Mouse (Mus musculus) stomach, postnatal 0 days (tissue): ENCODE measurements at regions not wholly inside any gene's neighbourhood (a gene's known extent, or its start where the extent isn't known, plus 50 kb on each side); places are given as distances from the start of the nearest gene placed in this dataset.

Experiments used
- ATAC-seq: fragments of 200-750 bp; cut with Nextera tagmentation; 2 replicates; pipeline ENCODE4 v1.8.0; 2017; ENCODE audit not compliant: low FRiP score, low TSS enrichment
- DNase-seq: peaks from one replicate; pipeline ENCODE4 v3.0.0-alpha.2; 2016; ENCODE audit warnings: low spot score
- H3K27ac ChIP-seq: fragments of 300-500 bp; sonication (generic); replicated peaks from 2 replicates; pipeline ENCODE4 v1.5.1; 2014; ENCODE audit warnings: mild to moderate bottlenecking, control low read depth
- H3K27me3 ChIP-seq: fragments of 300-500 bp; sonication (generic); 2 replicates; pipeline ENCODE4 v1.6.1; 2014; ENCODE audit warnings: low read length; ENCODE audit not compliant: control insufficient read depth, insufficient read depth
- H3K36me3 ChIP-seq: fragments of 300-500 bp; sonication (generic); 2 replicates; pipeline ENCODE4 v1.6.1; 2014; ENCODE audit warnings: low read length, mixed read lengths; ENCODE audit not compliant: control insufficient read depth, insufficient read depth
- H3K4me1 ChIP-seq: fragments of 300-500 bp; sonication (generic); replicated peaks from 2 replicates; pipeline ENCODE4 v1.6.1; 2014; ENCODE audit warnings: antibody characterized with exemption; ENCODE audit not compliant: control insufficient read depth, insufficient read depth
- H3K4me2 ChIP-seq: fragments of 300-500 bp; sonication (generic); replicated peaks from 2 replicates; pipeline ENCODE4 v1.6.1; 2014; ENCODE audit warnings: low read depth, mild to moderate bottlenecking, control low read depth, moderate library complexity
- H3K4me3 ChIP-seq: fragments of 300-500 bp; sonication (generic); 2 replicates; pipeline ENCODE4 v1.5.1; 2014; ENCODE audit warnings: low read depth, low read length, control low read depth
- H3K9ac ChIP-seq: fragments of 300-500 bp; sonication (generic); 2 replicates; pipeline ENCODE4 v1.6.1; 2014; ENCODE audit warnings: mild to moderate bottlenecking, low read length, control low read depth, mixed read lengths
- H3K9me3 ChIP-seq: fragments of 300-500 bp; sonication (generic); 2 replicates; pipeline ENCODE4 v1.6.1; 2016; ENCODE audit warnings: low read length; ENCODE audit not compliant: control insufficient read depth
- CTCF ChIP-seq: IDR thresholded peaks from 2 replicates; pipeline ENCODE4 v1.5.1; 2016; ENCODE audit warnings: antibody characterized with exemption, low read depth, mild to moderate bottlenecking, moderate library complexity
- EP300 ChIP-seq: optimal IDR thresholded peaks from 2 replicates; pipeline ENCODE3; 2016; ENCODE audit warnings: antibody characterized with exemption
- WGBS: fragments of 180-500 bp; shearing (Covaris S2); extraction: QIAGEN DNeasy Blood & Tissue Kit; methylation state at CpG from one replicate; pipeline ENCODE4 v1.1.7; 2014; 5-methylcytosine and 5-hydroxymethylcytosine counted together

DNA sequence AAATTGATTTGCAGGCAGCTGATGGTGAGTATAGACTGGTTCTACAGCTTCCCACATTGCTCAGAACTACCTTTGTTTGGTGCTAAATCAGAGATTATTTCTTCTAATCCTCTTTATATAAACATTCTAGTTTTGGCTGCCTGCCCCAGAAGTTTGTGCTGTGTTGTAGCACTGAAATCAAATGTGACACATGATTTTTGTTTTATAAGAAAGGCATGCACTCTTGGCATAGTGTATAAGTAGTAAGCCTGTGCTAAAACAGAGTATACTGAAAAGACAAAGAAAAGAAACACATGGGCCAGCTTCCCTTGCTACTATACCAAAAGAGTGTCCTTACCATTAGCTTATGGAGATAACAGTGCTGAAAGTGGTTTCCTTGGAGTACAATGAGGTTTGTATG lies 1542.9 kb upstream of the Slc10a2 start:
- Histone ChIP-seq H3K36me3 (no peaks in the 10 kb centered on the region), H3K9me3 (no peaks in the 10 kb centered on the region), H3K4me1 (no peaks in the 10 kb centered on the region), H3K27me3 (no peaks in the 10 kb centered on the region), H3K4me2 (no peak overlapping the region), H3K27ac (no peak overlapping the region), H3K4me3 (no peak overlapping the region), H3K9ac (no peak overlapping the region)
- no peak for TF ChIP-seq CTCF
- TF ChIP-seq EP300 = no peak
- no peak for DNase-seq
- no peak for ATAC-seq

DNA sequence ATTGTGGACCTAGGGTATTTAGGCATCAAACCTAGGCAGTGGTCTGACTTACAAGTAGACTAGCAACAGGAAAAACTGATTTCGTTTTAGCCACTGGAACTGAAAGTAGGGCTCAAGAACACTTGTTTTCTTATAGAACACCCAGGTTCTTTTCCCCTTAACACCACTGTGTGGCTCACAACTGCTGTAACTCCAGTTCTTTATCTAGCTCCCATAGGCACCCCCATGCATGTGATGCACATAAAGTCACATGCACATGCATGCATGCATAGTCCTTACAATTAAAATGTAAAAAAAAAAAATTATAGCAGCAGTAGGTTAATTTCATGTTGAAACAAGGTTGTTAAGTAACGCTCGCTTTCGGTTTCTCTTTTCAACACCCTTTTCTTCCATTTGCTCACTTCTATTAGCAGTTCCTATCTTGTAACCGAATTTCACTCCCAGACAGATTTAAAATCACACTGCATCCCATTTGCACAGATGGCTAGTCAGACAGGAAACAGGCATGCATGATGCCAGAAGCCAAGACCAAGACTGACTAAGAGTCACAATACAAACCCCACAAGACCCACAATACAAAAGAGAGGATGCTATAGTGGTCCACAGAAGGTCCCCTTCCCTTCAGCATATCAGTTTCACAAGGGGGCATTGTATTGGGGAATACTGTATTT lies 1540.3 kb upstream of the Slc10a2 start:
- no peak overlapping the region for H3K4me3 ChIP-seq
- no peaks in the 10 kb centered on the region for H3K27me3 ChIP-seq
- H3K36me3 ChIP-seq = no peaks in the 10 kb centered on the region
- H3K9ac ChIP-seq = no peak overlapping the region
- H3K27ac ChIP-seq = no peak overlapping the region
- TF ChIP-seq EP300 (no peak), CTCF (no peak)
- H3K4me2 ChIP-seq = no peak overlapping the region
- DNase-seq = no peak
- 75% methylated on average over 5 of the region's 5 CpGs for WGBS
- ATAC-seq = no peak
- H3K9me3 ChIP-seq = no peaks in the 10 kb centered on the region
- no peaks in the 10 kb centered on the region for H3K4me1 ChIP-seq

DNA sequence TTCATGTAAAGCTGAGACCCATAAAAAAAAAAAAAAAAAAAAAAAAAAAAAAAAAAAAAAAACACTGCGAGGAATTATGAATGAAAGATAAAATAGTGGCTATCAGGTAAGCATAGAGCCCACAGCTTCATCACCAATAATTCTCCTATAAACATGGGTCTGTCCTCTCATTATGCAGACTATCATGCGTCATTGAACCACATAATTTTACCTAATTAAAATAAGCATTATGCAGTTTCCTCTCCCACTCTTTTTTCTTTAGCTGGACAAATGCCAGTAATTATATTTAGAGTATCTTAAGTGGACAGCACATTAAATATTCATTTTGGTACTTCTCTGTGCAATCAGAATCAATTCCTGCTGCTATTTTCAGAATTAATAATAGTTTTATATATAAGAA lies 1539.2 kb upstream of the Slc10a2 start:
- 91% methylated on average over 2 of the region's 2 CpGs for WGBS
- no peaks in the 10 kb centered on the region for H3K27me3 ChIP-seq
- H3K9me3 ChIP-seq = no peaks in the 10 kb centered on the region
- no peak for TF ChIP-seq EP300
- no peak for TF ChIP-seq CTCF
- H3K36me3 ChIP-seq = no peaks in the 10 kb centered on the region
- no peaks in the 10 kb centered on the region for H3K4me1 ChIP-seq
- H3K4me3 ChIP-seq = no peak overlapping the region
- no peak overlapping the region for H3K27ac ChIP-seq
- ATAC-seq (no peak), DNase-seq (no peak)
- no peak overlapping the region for H3K4me2 ChIP-seq
- H3K9ac ChIP-seq = no peak overlapping the region

DNA sequence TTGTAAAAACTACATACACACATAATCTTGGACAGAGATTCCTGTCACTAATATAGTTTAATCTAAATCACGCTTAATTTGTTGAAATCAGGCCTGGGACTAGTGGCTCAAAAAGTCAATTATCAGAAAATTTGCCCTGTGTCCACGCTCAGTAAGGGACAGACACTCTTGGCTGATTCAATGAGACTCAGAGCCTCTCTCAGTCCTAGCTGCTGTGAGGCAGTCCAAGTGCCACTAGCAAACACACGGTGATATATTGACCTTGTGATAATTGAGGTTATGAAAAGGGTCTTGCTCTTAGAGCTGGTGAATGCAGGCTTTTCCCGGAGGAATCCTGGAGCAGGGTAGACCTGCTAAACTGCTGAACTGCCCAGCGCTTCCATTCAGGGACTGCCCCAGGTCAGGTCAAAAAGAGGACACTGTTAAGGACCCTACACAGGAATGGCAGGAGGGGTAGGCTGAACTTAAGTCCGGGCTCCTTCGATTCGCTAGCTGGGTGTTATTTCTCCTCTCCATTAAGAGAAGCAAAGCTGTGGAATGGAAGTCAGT lies 1521.9 kb upstream of the Slc10a2 start:
- Histone ChIP-seq H3K4me1 (no peaks in the 10 kb centered on the region), H3K4me3 (no peak overlapping the region), H3K4me2 (no peak overlapping the region), H3K9me3 (no peaks in the 10 kb centered on the region), H3K9ac (no peak overlapping the region), H3K27ac (no peak overlapping the region), H3K36me3 (no peaks in the 10 kb centered on the region), H3K27me3 (no peaks in the 10 kb centered on the region)
- 53% methylated on average over 8 of the region's 8 CpGs for WGBS
- no peak for TF ChIP-seq CTCF
- no peak for TF ChIP-seq EP300
- DNase-seq (no peak), ATAC-seq (no peak)

DNA sequence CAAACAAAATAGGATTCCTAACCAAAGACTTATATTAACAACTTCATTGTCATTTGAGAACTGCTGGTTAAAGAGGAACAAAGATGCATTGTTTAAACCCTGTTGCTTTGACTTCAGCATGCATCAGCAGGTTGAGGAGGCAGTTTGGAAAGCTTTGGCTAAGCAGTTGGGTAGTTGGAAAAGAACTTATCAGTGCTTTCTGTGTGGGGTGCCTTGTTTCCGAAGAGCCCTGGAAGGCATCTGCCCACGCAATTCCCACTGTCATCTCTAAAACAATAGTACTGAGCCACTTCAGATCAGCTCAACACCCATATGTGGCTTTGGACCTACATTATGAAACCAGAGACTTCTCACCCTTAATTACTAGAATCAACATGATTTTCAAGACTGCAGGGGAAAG lies 1503.7 kb upstream of the Slc10a2 start:
- Histone ChIP-seq H3K9me3 (no peaks in the 10 kb centered on the region), H3K27ac (no peak overlapping the region), H3K36me3 (no peaks in the 10 kb centered on the region), H3K4me3 (no peak overlapping the region), H3K9ac (no peak overlapping the region), H3K4me1 (no peaks in the 10 kb centered on the region), H3K27me3 (no peaks in the 10 kb centered on the region), H3K4me2 (no peak overlapping the region)
- no peak for ATAC-seq
- WGBS = 78% methylated on average over 2 of the region's 2 CpGs
- DNase-seq = no peak
- no peak for TF ChIP-seq CTCF
- no peak for TF ChIP-seq EP300

DNA sequence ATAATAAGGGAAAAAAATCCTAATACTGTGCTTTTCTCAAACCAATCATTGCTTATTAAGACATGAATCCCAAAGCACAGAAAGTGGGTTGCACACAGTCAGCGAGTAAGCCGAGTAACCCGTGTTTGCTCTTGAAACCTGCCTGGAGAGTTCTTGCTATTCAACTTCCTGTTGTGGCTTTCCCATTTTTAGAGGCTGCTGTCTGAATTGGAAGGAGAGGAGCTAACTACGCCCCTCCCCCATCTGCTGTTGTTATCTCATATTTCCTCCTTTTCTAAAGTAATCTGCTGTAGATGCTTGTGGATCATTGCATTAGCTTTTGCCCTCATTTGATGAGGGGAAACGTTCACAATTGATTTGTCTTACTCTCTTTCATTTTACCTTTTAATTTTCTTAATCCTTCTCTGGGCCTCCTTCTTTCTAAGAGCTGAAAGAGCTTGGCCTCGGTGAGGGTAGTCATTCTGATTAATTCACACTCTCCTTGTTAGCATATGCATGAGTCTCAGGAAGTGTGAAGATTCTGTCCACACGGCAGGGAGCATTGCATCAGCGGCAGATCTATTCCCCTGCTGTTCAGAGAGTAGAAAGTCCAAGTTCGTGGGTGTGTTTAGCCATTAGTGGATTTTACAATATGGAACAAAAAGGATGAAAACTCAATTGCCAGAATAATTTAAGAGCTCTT lies 1501.8 kb upstream of the Slc10a2 start:
- Histone ChIP-seq H3K27ac (no peak overlapping the region), H3K9ac (no peak overlapping the region), H3K9me3 (no peaks in the 10 kb centered on the region), H3K27me3 (no peaks in the 10 kb centered on the region), H3K4me3 (no peak overlapping the region), H3K36me3 (no peaks in the 10 kb centered on the region), H3K4me1 (no peaks in the 10 kb centered on the region), H3K4me2 (no peak overlapping the region)
- DNase-seq (no peak), ATAC-seq (no peak)
- WGBS = 30% methylated on average over 9 of the region's 9 CpGs
- no peak for TF ChIP-seq EP300
